Mouse (Mus musculus) urinary bladder, postnatal 36 days (tissue): ENCODE measurements at regions not wholly inside any gene's neighbourhood (a gene's known extent, or its start where the extent isn't known, plus 50 kb on each side); places are given as distances from the start of the nearest gene placed in this dataset.
A peak's percentile ranks its signal among the peaks of the same experiment; 100 is the strongest.
"Not testable (repeated sequence)": the region's sequence is repeated elsewhere in the genome, so short reads cannot be mapped to it uniquely, and the experiment has no call there.

Source experiments
- DNase-seq, 2 experiments: peaks; one replicate each; pipeline ENCODE4 v3.0.0; 2022; ENCODE audit warnings: low spot score in 2 of 2, mixed read lengths in 1 of 2

GRCm38 (mm10) chr13:52306783-52307440 lies 224.2 kb downstream of the Diras2 start:
- peak; percentile 36 to 39 for DNase-seq

DNA sequence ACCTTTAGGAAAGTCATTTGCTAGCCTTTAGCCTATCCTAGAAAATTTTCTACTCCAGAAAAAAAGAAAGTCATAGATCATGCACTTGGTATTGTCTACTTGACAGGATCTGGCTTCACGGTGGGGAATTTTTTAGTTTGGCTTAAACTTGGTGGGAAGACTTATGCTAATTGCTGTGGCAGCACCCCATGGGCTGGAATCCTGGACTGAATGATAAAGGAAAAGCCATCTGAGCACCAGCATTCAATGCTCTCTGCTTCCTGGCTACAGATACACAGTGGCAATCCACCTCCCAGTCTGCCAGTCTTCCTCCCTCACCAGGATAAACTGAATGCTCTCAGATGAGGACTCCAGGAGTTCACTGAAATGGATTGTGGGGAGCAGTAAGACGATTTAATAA lies 220.1 kb downstream of the Diras2 start:
- no peak for DNase-seq

GRCm38 (mm10) chr13:52318276-52318675 lies 212.8 kb downstream of the Diras2 start:
- DNase-seq, result no peak

DNA sequence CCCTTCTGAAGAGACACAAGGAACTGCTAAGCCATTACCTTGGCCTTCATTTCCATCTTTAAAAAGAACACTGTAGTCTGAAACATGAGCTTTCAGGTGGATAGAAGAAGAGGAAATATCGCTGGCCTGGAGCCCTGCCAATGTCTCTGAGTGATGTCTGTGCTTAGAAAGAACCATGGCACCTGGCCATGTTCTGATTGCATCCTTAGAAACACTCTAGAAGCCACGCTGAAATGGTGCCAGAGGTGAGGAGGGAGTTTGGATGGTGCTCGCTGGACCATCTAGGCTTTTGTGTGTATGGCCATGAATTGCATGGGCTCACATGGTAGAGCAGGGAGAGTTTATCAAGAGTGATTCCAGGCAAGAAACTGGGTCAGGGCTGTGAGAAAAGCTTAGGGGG lies 207.4 kb downstream of the Diras2 start:
- DNase-seq, result no peak

GRCm38 (mm10) chr13:52324378-52324777 lies 206.7 kb downstream of the Diras2 start:
- not testable (repeated sequence) for DNase-seq

DNA sequence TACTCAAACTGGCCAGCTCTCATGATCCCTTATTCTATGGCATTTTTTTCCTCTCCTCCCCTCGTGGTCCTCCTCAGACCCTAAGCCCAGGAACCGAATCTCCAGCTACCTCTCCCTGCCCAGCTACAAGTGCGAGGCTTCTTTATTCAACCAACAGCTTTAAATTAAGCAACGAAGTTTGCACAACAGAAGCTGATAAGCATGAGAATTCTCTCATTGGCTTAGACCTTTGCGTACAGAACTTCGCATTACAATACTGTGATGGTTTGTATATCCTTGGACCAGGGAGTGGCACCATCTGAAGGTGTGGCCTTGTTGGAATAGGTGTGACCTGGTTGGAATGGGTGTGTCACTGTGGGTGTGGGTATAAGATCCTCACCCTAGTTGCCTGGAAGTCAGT lies 205.4 kb downstream of the Diras2 start:
- DNase-seq, result not testable (repeated sequence)

DNA sequence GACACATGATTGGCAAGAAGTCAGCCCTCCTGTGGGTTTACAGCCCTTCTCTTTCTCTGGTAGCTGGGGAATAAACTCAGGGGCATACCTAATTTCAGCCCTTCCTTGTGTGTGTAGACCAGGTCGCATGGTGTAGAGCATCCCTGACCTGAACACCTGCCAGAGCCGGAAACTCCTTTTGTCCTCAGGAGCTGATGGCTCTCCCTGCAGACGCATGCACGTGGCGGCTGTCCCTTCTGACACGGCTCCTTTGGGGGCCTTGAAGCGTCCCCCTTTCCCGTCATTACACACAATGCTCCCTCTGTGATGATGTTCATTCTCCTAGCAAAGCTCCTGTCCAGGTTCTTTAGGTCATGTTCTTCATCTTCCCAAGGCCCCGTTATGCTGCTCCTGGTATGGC lies 203.3 kb downstream of the Diras2 start:
- DNase-seq, result no peak

- DNase-seq, result no peak
Observed at GRCm38 (mm10) chr13:52328766-52329165, 202.3 kb downstream of the Diras2 start.

DNA sequence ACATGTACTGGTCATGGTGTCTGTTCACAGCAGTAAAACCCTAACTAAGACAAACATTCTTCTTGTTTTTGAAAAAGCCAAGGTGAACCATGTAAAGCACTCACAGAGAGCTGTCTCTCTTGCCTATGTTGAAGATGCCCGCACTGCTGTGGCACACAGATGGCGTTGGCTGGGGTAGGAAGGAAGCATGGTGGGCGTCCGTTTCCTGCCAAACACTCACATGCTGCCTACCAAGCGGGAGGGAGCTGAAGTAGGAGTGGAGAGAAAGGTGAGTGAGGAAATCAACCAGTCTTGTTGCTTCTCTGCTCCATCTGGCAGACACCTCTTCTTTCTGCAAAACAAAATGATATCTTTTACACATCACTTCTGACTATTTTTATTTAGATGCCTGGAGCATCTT lies 200.0 kb downstream of the Diras2 start:
- no peak for DNase-seq

- no peak for DNase-seq
Observed at GRCm38 (mm10) chr13:52334962-52335361, 196.1 kb downstream of the Diras2 start.

- DNase-seq, result no peak
Observed at GRCm38 (mm10) chr13:52337936-52338335, 193.1 kb downstream of the Diras2 start.

GRCm38 (mm10) chr13:52339156-52339555 lies 191.9 kb downstream of the Diras2 start:
- no peak for DNase-seq

DNA sequence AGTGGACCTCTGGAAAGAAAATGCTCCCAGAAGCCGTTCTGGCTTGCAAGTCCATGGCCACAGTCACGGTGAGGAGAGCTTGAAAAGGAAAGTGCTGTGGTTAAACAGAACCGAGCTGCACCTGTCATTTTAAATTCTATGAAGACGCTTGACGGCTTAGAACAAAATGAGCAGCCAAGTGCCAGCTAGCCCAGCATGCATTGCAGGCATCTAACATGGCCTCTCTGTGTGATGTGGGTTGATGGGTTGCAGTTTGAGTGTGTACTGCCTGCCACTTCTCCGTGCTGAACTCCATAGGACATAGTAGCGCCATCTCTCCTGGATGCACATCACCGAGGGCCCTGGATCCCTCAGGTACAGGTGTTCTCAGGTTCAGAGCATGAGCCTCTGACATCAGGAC lies 189.1 kb downstream of the Diras2 start:
- DNase-seq, result no peak

- no peak for DNase-seq
Observed at GRCm38 (mm10) chr13:52344383-52344782, 186.7 kb downstream of the Diras2 start.

GRCm38 (mm10) chr13:52344853-52345252 lies 186.2 kb downstream of the Diras2 start:
- DNase-seq, result no peak

- DNase-seq, result no peak
Observed at GRCm38 (mm10) chr13:52345375-52346026, 185.6 kb downstream of the Diras2 start.

DNA sequence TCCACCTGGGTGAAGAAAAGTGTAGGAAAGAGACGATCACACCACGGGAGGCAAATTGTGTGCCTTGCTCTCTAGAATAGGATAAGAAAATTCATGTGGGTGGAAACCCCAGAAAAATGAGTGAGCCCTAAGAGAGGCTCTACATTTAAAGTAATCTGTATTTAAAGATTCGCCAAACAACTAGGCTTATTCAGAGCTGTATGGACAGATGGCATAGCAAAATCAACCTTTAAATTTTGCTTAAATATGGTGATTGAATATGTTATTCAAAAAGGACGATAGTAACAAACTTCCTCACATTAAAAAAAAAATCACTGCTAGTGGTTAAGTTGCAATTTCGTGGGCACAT lies 185.1 kb downstream of the Diras2 start:
- DNase-seq, result no peak

GRCm38 (mm10) chr13:52347631-52348030 lies 183.4 kb downstream of the Diras2 start:
- no peak for DNase-seq

- DNase-seq, result no peak
Observed at GRCm38 (mm10) chr13:52349606-52350005, 181.5 kb downstream of the Diras2 start.

GRCm38 (mm10) chr13:52352576-52352975 lies 178.5 kb downstream of the Diras2 start:
- DNase-seq, result peak in 1 of 2 experiments; percentile 8

DNA sequence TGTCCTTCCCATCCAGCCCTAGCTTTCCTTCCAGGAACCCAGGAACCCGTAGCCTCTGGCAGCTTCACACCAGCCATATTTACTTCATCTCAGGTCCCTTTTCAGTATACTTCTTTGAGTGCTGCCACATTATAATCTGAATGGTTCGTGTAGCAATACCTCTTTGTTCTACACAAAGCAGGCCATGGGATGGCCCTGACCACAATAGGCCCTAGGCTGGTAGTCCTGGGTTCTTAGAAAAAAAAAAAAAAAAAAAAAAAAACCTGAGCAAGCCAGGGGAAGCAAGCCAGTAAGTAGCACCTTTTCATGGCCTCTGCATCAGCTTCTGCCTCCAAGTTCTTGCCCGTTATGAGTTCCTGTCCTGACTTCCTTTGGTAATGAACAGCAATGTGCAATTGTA lies 177.6 kb downstream of the Diras2 start:
- no peak for DNase-seq

DNA sequence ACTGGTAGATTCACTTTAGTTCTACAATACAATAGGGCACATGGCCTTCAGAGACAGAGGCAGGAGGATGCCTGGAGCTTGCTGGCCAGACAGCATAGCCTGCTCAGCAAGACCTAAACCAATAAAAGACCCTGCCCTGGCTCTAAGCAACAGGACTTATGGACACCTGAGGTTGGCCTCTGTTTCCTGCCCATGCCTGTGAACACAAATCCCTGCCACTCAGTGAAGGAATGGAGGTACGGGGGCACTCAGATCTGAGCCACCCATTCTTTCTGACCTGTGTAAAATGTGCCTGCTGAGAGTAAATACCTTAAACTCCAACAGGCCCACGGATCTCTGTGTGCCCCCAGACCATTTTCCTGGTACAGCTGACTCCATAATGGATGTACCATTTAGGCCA lies 177.1 kb downstream of the Diras2 start:
- no peak for DNase-seq

GRCm38 (mm10) chr13:52355921-52356320 lies 175.2 kb downstream of the Diras2 start:
- DNase-seq, result not testable (repeated sequence)

DNA sequence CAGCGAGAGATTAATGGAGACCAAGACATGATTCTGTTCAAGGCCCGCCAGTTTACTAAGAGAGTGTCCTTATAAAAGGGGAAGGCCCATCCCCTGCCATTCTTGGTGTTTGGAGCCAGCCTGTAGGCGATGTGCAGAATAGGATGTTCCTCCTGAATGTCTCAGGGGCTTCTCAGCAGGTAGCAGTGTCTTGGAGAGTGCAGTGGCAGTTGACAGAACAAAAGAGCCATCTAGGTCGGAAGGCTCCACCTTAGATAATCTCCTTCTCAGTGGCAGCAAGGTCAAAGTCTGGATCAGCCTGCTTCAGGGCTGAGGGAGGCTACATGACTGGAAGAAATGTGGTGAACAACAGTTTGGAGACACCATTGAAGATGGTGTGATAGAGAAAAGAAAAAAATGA lies 171.7 kb downstream of the Diras2 start:
- not testable (repeated sequence) for DNase-seq
